Mouse (Mus musculus) intestine, embryonic 14.5 days (tissue): ENCODE measurements around the gene Zp1. TPM values are rescaled to one million over a fixed set of nuclear protein-coding genes. Genes with fewer than 3 reads are reported as not detected.

Experiments used
- ATAC-seq: fragments of 200-750 bp; cut with Nextera tagmentation; replicated peaks from 2 replicates; pipeline ENCODE4 v1.8.0; 2017; ENCODE audit warnings: low read depth, moderate number of reproducible peaks, moderate TSS enrichment, moderate library complexity; ENCODE audit not compliant: low FRiP score, low TSS enrichment
- DNase-seq: peaks from one replicate; pipeline ENCODE4 v3.0.0-alpha.2; 2018; ENCODE audit warnings: low spot score
- H3K27ac ChIP-seq: fragments of 300-500 bp; sonication (generic); 2 replicates; pipeline ENCODE4 v1.5.1; 2014; ENCODE audit warnings: low read depth, mild to moderate bottlenecking, control low read depth
- H3K27me3 ChIP-seq: fragments of 300-500 bp; sonication (generic); replicated peaks from 2 replicates; pipeline ENCODE4 v1.6.1; 2014; ENCODE audit warnings: low read length, control low read depth; ENCODE audit not compliant: control insufficient read depth, insufficient read depth
- H3K36me3 ChIP-seq: fragments of 300-500 bp; sonication (generic); 2 replicates; pipeline ENCODE4 v1.6.1; 2014; ENCODE audit warnings: low read length, control low read depth; ENCODE audit not compliant: control insufficient read depth, insufficient read depth
- H3K4me1 ChIP-seq: fragments of 300-500 bp; sonication (generic); replicated peaks from 2 replicates; pipeline ENCODE4 v1.6.1; 2014; ENCODE audit warnings: low read length, control low read depth, mixed read lengths; ENCODE audit not compliant: control insufficient read depth, insufficient read depth
- H3K4me2 ChIP-seq: fragments of 300-500 bp; sonication (generic); 2 replicates; pipeline ENCODE4 v1.6.1; 2014; ENCODE audit warnings: low read length
- H3K4me3 ChIP-seq: fragments of 300-500 bp; sonication (generic); 2 replicates; pipeline ENCODE4 v1.5.1; 2014; ENCODE audit warnings: low read depth, low read length, control low read depth, mixed read lengths
- H3K9ac ChIP-seq: fragments of 300-500 bp; sonication (generic); 2 replicates; pipeline ENCODE4 v1.6.1; 2014; ENCODE audit warnings: mild to moderate bottlenecking, low read length
- H3K9me3 ChIP-seq: fragments of 300-500 bp; sonication (generic); 2 replicates; pipeline ENCODE4 v1.6.1; 2016; ENCODE audit warnings: low read length, control low read depth; ENCODE audit not compliant: control insufficient read depth
- WGBS: fragments of 180-500 bp; shearing (Covaris S2); extraction: QIAGEN DNeasy Blood & Tissue Kit; methylation state at CpG from one replicate; pipeline ENCODE4 v1.1.7; 2014; 5-methylcytosine and 5-hydroxymethylcytosine counted together
- polyA plus RNA-seq: library from polyadenylated mRNA; unstranded; fragments of >200 nt; fragmentation: Nextera tagmentation; extraction: Ambion mirVana; gene quantifications from 2 replicates; pipeline ENCODE4 v1.2.1, GENCODE M21; 2014

Gene Zp1
- polyA plus RNA-seq, 1 experiment from 2014 or later: not detected

- no peak overlapping the region for H3K4me3 ChIP-seq
- H3K36me3 ChIP-seq: no peaks in the 10 kb centered on the region
- no peak overlapping the region for H3K27ac ChIP-seq
- ATAC-seq: no peak
- H3K4me2 ChIP-seq: no peak overlapping the region
- no peaks in the 10 kb centered on the region for H3K27me3 ChIP-seq
- H3K9ac ChIP-seq: no peak overlapping the region
- H3K4me1 ChIP-seq: peaks cover 5% of the 10 kb centered on the region
- WGBS: 89% methylated on average over 5 of the region's 5 CpGs
- no peak for DNase-seq
- no peaks in the 10 kb centered on the region for H3K9me3 ChIP-seq
Observed at GRCm38 (mm10) chr19:10936077-10936476, 15.6 kb upstream of the Zp1 start.

GRCm38 (mm10) chr19:10935029-10935428, 14.6 kb upstream of the Zp1 start:
- no peaks in the 10 kb centered on the region for H3K27me3 ChIP-seq
- H3K9ac ChIP-seq: no peak overlapping the region
- H3K9me3 ChIP-seq: no peaks in the 10 kb centered on the region
- DNase-seq (no peak), ATAC-seq (no peak)
- 47% methylated on average over 5 of the region's 5 CpGs for WGBS
- peak overlapping the region; percentile 47; the same call in 1 of the 2 replicates for H3K27ac ChIP-seq
- no peaks in the 10 kb centered on the region for H3K36me3 ChIP-seq
- no peak overlapping the region for H3K4me2 ChIP-seq
- H3K4me1 ChIP-seq: no peaks in the 10 kb centered on the region
- H3K4me3 ChIP-seq: no peak overlapping the region

GRCm38 (mm10) chr19:10930641-10931040, 10.2 kb upstream of the Zp1 start:
- peaks cover 3% of the 10 kb centered on the region; the same call in 1 of the 2 replicates for H3K4me1 ChIP-seq
- DNase-seq: no peak
- no peak overlapping the region for H3K9ac ChIP-seq
- H3K9me3 ChIP-seq: no peaks in the 10 kb centered on the region
- no peaks in the 10 kb centered on the region for H3K36me3 ChIP-seq
- WGBS: 58% methylated on average over 2 of the region's 2 CpGs
- no peak overlapping the region for H3K4me3 ChIP-seq
- no peak overlapping the region for H3K4me2 ChIP-seq
- H3K27me3 ChIP-seq: no peaks in the 10 kb centered on the region
- no peak for ATAC-seq
- no peak overlapping the region for H3K27ac ChIP-seq

- no peak overlapping the region for H3K9ac ChIP-seq
- ATAC-seq (no peak), DNase-seq (no peak)
- no peak overlapping the region for H3K27ac ChIP-seq
- no peak overlapping the region for H3K4me2 ChIP-seq
- H3K27me3 ChIP-seq: no peaks in the 10 kb centered on the region
- no peak overlapping the region for H3K4me3 ChIP-seq
- peaks cover 3% of the 10 kb centered on the region; the same call in 1 of the 2 replicates for H3K4me1 ChIP-seq
- 51% methylated on average over 4 of the region's 4 CpGs for WGBS
- H3K36me3 ChIP-seq: no peaks in the 10 kb centered on the region
- no peaks in the 10 kb centered on the region for H3K9me3 ChIP-seq
Observed at GRCm38 (mm10) chr19:10926666-10927065, 6.2 kb upstream of the Zp1 start.

- no peak for DNase-seq
- H3K27ac ChIP-seq: no peak overlapping the region
Observed at GRCm38 (mm10) chr19:10926123-10926621, 5.7 kb upstream of the Zp1 start.

GRCm38 (mm10) chr19:10924220-10924619, 3.8 kb upstream of the Zp1 start:
- peaks cover 3% of the 10 kb centered on the region; the same call in 1 of the 2 replicates for H3K4me1 ChIP-seq
- H3K4me3 ChIP-seq: no peak overlapping the region
- H3K27ac ChIP-seq: no peak overlapping the region

More at GRCm38 (mm10) chr19:10926123-10926621, 5.7 kb upstream of the Zp1 start:
- no peaks in the 10 kb centered on the region for H3K27me3 ChIP-seq
- no peak overlapping the region for H3K4me3 ChIP-seq
- WGBS: 30% methylated on average over 6 of the region's 6 CpGs
- peaks cover 3% of the 10 kb centered on the region; the same call in 1 of the 2 replicates for H3K4me1 ChIP-seq
- no peaks in the 10 kb centered on the region for H3K9me3 ChIP-seq
- no peak overlapping the region for H3K9ac ChIP-seq
- no peak overlapping the region for H3K4me2 ChIP-seq
- ATAC-seq: no peak
- H3K36me3 ChIP-seq: no peaks in the 10 kb centered on the region

GRCm38 (mm10) chr19:10921058-10921457, 626 bp upstream of the Zp1 start:
- WGBS: 74% methylated on average over 3 of the region's 3 CpGs
- ATAC-seq (no peak), DNase-seq (no peak)
- Histone ChIP-seq H3K27me3 (no peaks in the 10 kb centered on the region), H3K9me3 (no peaks in the 10 kb centered on the region), H3K36me3 (no peaks in the 10 kb centered on the region), H3K9ac (no peak overlapping the region), H3K27ac (no peak overlapping the region), H3K4me1 (no peaks in the 10 kb centered on the region), H3K4me3 (no peak overlapping the region), H3K4me2 (no peak overlapping the region)

More at GRCm38 (mm10) chr19:10924220-10924619, 3.8 kb upstream of the Zp1 start:
- Histone ChIP-seq H3K4me2 (no peak overlapping the region), H3K27me3 (no peaks in the 10 kb centered on the region), H3K36me3 (no peaks in the 10 kb centered on the region), H3K9ac (no peak overlapping the region), H3K9me3 (no peaks in the 10 kb centered on the region)
- WGBS: 34% methylated on average over 4 of the region's 4 CpGs
- no peak for ATAC-seq
- DNase-seq: no peak

GRCm38 (mm10) chr19:10918321-10918991, 2.0 kb downstream of the Zp1 start:
- H3K27me3 ChIP-seq: no peaks in the 10 kb centered on the region
- no peak overlapping the region for H3K4me3 ChIP-seq
- no peak overlapping the region for H3K27ac ChIP-seq
- no peak overlapping the region for H3K4me2 ChIP-seq
- ATAC-seq (no peak; the same call in 1 of the 2 replicates), DNase-seq (no peak)
- H3K9ac ChIP-seq: no peak overlapping the region
- H3K36me3 ChIP-seq: no peaks in the 10 kb centered on the region
- no peaks in the 10 kb centered on the region for H3K9me3 ChIP-seq
- no peaks in the 10 kb centered on the region for H3K4me1 ChIP-seq
- WGBS: 85% methylated on average over 10 of the region's 10 CpGs

GRCm38 (mm10) chr19:10916506-10916905, 3.9 kb downstream of the Zp1 start:
- Histone ChIP-seq H3K9ac (no peak overlapping the region), H3K27me3 (no peaks in the 10 kb centered on the region), H3K4me1 (no peaks in the 10 kb centered on the region), H3K9me3 (no peaks in the 10 kb centered on the region), H3K36me3 (no peaks in the 10 kb centered on the region), H3K27ac (no peak overlapping the region), H3K4me3 (no peak overlapping the region), H3K4me2 (no peak overlapping the region)
- ATAC-seq: no peak
- WGBS: 55% methylated on average over 5 of the region's 5 CpGs
- no peak for DNase-seq
